Mouse (Mus musculus) kidney, postnatal 4 days (tissue): ENCODE results near the gene Ireb2.
"Not testable (repeated sequence)": the region's sequence is repeated elsewhere in the genome, so short reads cannot be mapped to it uniquely, and the experiment has no call there.

Source experiments
- DNase-seq, 2 experiments: peaks; one replicate each; pipeline ENCODE4 v3.0.0; 2021; ENCODE audit warnings: mixed read lengths in 2 of 2

Gene Ireb2

GRCm38 (mm10) chr9:54863363-54864281, at the start of gene Ireb2:
Gene Ireb2, plus strand, starts transcription at chr9:54863789.
- peak; percentile 100 for DNase-seq

- no peak for DNase-seq
Measured at GRCm38 (mm10) chr9:54816508-54817201, 46.9 kb upstream of the Ireb2 start.

GRCm38 (mm10) chr9:54821442-54822100, 42.0 kb upstream of the Ireb2 start:
- peak; percentile 49 to 64 for DNase-seq

- DNase-seq = no peak
Measured at GRCm38 (mm10) chr9:54829760-54830159, 33.8 kb upstream of the Ireb2 start.

- DNase-seq = peak; percentile 73 to 77
Measured at GRCm38 (mm10) chr9:54830624-54831023, 33.0 kb upstream of the Ireb2 start.

- no peak for DNase-seq
Measured at GRCm38 (mm10) chr9:54833831-54834230, 29.8 kb upstream of the Ireb2 start.

GRCm38 (mm10) chr9:54835951-54836717, 27.5 kb upstream of the Ireb2 start:
- DNase-seq = not testable (repeated sequence)

GRCm38 (mm10) chr9:54837835-54838234, 25.8 kb upstream of the Ireb2 start:
- DNase-seq = no peak

- DNase-seq = no peak
Measured at GRCm38 (mm10) chr9:54840145-54840544, 23.4 kb upstream of the Ireb2 start.

GRCm38 (mm10) chr9:54842311-54842710, 21.3 kb upstream of the Ireb2 start:
- no peak for DNase-seq

- DNase-seq = peak; percentile 21 to 36
Measured at GRCm38 (mm10) chr9:54843887-54844286, 19.7 kb upstream of the Ireb2 start.

GRCm38 (mm10) chr9:54844556-54845176, 18.9 kb upstream of the Ireb2 start:
- peak; percentile 46 to 52 for DNase-seq

- DNase-seq = no peak
Measured at GRCm38 (mm10) chr9:54848203-54848602, 15.4 kb upstream of the Ireb2 start.

GRCm38 (mm10) chr9:54853036-54853435, 10.6 kb upstream of the Ireb2 start:
- not testable (repeated sequence) for DNase-seq

- DNase-seq = no peak
Measured at GRCm38 (mm10) chr9:54853619-54854018, 10.0 kb upstream of the Ireb2 start.

- no peak for DNase-seq
Measured at GRCm38 (mm10) chr9:54855638-54856037, 8.0 kb upstream of the Ireb2 start.

GRCm38 (mm10) chr9:54856121-54856520, 7.5 kb upstream of the Ireb2 start:
- no peak for DNase-seq

GRCm38 (mm10) chr9:54857474-54857873, 6.1 kb upstream of the Ireb2 start:
- DNase-seq = no peak

- DNase-seq = no peak
Measured at GRCm38 (mm10) chr9:54860526-54860925, 3.1 kb upstream of the Ireb2 start.

GRCm38 (mm10) chr9:54878759-54879158, 15.2 kb downstream of the Ireb2 start:
- no peak for DNase-seq

- DNase-seq = peak in 1 of 2 experiments; percentile 3
Measured at GRCm38 (mm10) chr9:54892111-54892510, 28.5 kb downstream of the Ireb2 start.

- peak; percentile 5 to 17 for DNase-seq
Measured at GRCm38 (mm10) chr9:54897097-54897496, 33.5 kb downstream of the Ireb2 start.
